ENCODE assay signal across 8 mouse cellular contexts in the genomic region with DNA sequence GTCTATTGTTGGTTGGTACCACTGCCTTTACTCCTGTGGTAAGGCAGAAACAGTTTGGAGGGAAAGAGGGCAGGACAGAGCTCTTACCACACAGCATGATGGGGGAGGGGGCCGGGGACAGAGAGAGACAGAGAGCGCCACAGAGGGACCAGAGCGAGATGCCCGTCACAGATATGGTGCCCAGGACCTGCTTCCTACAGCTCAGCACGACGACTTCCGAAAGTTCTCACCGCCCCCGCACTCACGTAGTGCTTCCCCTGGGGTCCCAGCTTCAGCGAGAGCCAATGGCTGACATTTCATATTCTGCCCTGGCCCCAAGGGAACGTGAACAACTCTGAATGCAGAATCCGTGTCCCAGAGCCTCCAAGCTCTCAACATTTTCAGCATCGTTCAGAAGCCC.
DNase-seq lines count a peak whose midpoint lies in the region; ATAC-seq lines count a peak whose summit lies in the region.

No protein-coding gene starts in this region.

- WGBS in neural tube, embryonic 11.5 days, result 27% methylated on average over 14 of the region's 14 CpGs
- WGBS in forebrain, embryonic 15.5 days, result 43% methylated on average over 14 of the region's 14 CpGs
- 22% methylated on average over 14 of the region's 14 CpGs for whole genome bisulfite sequencing in liver, embryonic 13.5 days (ENCODE audit: insufficient replicate concordance)

- H3K27me3 ChIP-seq in neural tube, embryonic 11.5 days (ENCODE audit: control insufficient read depth, insufficient read depth, low read length), result no peaks in the 10 kb centered on the region
- H3K27me3 ChIP-seq in forebrain, embryonic 15.5 days, result no peaks in the 10 kb centered on the region
- H3K27me3 ChIP-seq in liver, embryonic 13.5 days, result no peaks in the 10 kb centered on the region

- H3K4me2 ChIP-seq in neural tube, embryonic 11.5 days (ENCODE audit: low read depth), result peak overlapping the region; percentile 20; the same call in 1 of the 2 replicates
- H3K4me2 ChIP-seq in forebrain, embryonic 15.5 days (replicated peaks), result 0 out of 2 replicates have a peak overlapping the region, but pooled peaks have one; percentile 5
- H3K4me2 ChIP-seq in liver, embryonic 13.5 days, result peak overlapping the region; percentile 10; the same call in 1 of the 2 replicates

- no peak overlapping the region for H3K27ac ChIP-seq in neural tube, embryonic 11.5 days (ENCODE audit: low read depth, low read length)
- no peak overlapping the region for H3K27ac ChIP-seq in forebrain, embryonic 15.5 days (replicated peaks)
- H3K27ac ChIP-seq in liver, embryonic 13.5 days, result no peak overlapping the region

- no peak overlapping the region for H3K9ac ChIP-seq in neural tube, embryonic 11.5 days (ENCODE audit: low read length)
- no peak overlapping the region for H3K9ac ChIP-seq in forebrain, embryonic 15.5 days (replicated peaks)
- H3K9ac ChIP-seq in liver, embryonic 13.5 days, result no peak overlapping the region

- no peak for DNase-seq in neural tube, embryonic 11.5 days (ENCODE audit: low spot score)
- DNase-seq in neural tube, embryonic 10.5 days (ENCODE audit: extremely low spot score, low spot score), result no peak
- no peak for DNase-seq in liver, embryonic 13.5 days
- peak; percentile 55 for DNase-seq in thymus, postnatal 14 days
- DNase-seq in frontal cortex, adult 2 months (ENCODE audit: extremely low spot score in 1 of 2, low spot score in 1 of 2), result no peak
- no peak for DNase-seq in cerebellum, postnatal 4 days (ENCODE audit: low spot score in 2 of 2)
- no peak for DNase-seq in Muller cell, postnatal 12 days (ENCODE audit: inconsistent ontology term)

- no peaks in the 10 kb centered on the region for H3K36me3 ChIP-seq in neural tube, embryonic 11.5 days (ENCODE audit: control insufficient read depth, insufficient read depth, low read length)
- H3K36me3 ChIP-seq in forebrain, embryonic 15.5 days, result no peaks in the 10 kb centered on the region
- no peaks in the 10 kb centered on the region for H3K36me3 ChIP-seq in liver, embryonic 13.5 days

- H3K4me3 ChIP-seq in neural tube, embryonic 11.5 days (ENCODE audit: low read depth, low read length), result no peak overlapping the region
- no peak overlapping the region for H3K4me3 ChIP-seq in forebrain, embryonic 15.5 days
- H3K4me3 ChIP-seq in liver, embryonic 13.5 days (replicated peaks), result no peak overlapping the region

- no peak for ATAC-seq in neural tube, embryonic 11.5 days (ENCODE audit: insufficient read depth, low FRiP score, low TSS enrichment)
- ATAC-seq in forebrain, embryonic 15.5 days (replicated peaks), result no peak
- ATAC-seq in liver, embryonic 13.5 days (ENCODE audit: low read depth), result no peak

- H3K4me1 ChIP-seq in neural tube, embryonic 11.5 days (ENCODE audit: control insufficient read depth, insufficient read depth, low read length), result no peaks in the 10 kb centered on the region
- H3K4me1 ChIP-seq in forebrain, embryonic 15.5 days, result no peaks in the 10 kb centered on the region
- no peaks in the 10 kb centered on the region for H3K4me1 ChIP-seq in liver, embryonic 13.5 days (replicated peaks)

- no peaks in the 10 kb centered on the region for H3K9me3 ChIP-seq in neural tube, embryonic 11.5 days (ENCODE audit: control insufficient read depth, low read length)
- H3K9me3 ChIP-seq in forebrain, embryonic 15.5 days, result no peaks in the 10 kb centered on the region
- no peaks in the 10 kb centered on the region for H3K9me3 ChIP-seq in liver, embryonic 13.5 days (replicated peaks)
